Mouse (Mus musculus): ENCODE measurements around the gene Tmigd3. TPM values are rescaled to one million over a fixed set of nuclear protein-coding genes. Genes with fewer than 3 reads are reported as not detected.
A peak's percentile ranks its signal among the peaks of the same experiment; 100 is the strongest.

The Tmigd3 gene
- polyA plus RNA-seq, 1 experiment from 2014 or later = 0.44 TPM

DNA sequence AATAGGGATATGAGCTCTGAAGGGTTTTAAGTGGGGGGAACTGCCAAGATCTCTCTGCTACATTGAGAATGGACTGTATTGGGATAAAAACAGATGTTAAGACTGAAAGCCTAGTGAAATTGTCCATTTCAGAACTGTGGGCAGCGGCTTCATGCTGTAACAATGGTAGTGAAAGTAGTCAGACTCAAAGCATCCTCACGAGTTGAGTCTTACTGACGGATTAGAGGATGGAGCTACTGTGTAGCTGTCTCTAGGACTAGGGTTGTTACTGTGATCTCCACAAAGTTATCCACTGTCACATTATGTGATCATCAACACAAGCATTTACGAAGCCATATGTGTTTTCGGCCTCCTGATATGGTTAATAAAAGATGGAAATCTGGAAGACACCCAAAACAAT lies 87.5 kb downstream of the Tmigd3 start:
- TF ChIP-seq CTCF (IDR thresholded peaks at IDR 0.05; ENCODE audit: low read depth) = no peak
- Histone ChIP-seq H3K36me3 (ENCODE audit: control insufficient read depth, insufficient read depth) (peaks cover 24% of the 10 kb centered on the region), H3K4me1 (replicated peaks; ENCODE audit: control insufficient read depth, insufficient read depth, low read length) (no peaks in the 10 kb centered on the region; the same call in 1 of the 2 replicates), H3K9ac (ENCODE audit: low read depth, low read length) (peak overlapping the region; percentile 95), H3K27me3 (replicated peaks; ENCODE audit: control insufficient read depth, insufficient read depth, low read length) (no peaks in the 10 kb centered on the region), H3K4me3 (ENCODE audit: low read depth, low read length) (peak overlapping the region; percentile 91), H3K9me3 (ENCODE audit: control insufficient read depth) (no peaks in the 10 kb centered on the region), H3K4me2 (replicated peaks; ENCODE audit: low read depth) (peak overlapping the region; percentile 64), H3K27ac (ENCODE audit: low read depth, low read length) (no peak overlapping the region)
- ATAC-seq = no peak
- 32% methylated on average over 5 of the region's 5 CpGs for WGBS

DNA sequence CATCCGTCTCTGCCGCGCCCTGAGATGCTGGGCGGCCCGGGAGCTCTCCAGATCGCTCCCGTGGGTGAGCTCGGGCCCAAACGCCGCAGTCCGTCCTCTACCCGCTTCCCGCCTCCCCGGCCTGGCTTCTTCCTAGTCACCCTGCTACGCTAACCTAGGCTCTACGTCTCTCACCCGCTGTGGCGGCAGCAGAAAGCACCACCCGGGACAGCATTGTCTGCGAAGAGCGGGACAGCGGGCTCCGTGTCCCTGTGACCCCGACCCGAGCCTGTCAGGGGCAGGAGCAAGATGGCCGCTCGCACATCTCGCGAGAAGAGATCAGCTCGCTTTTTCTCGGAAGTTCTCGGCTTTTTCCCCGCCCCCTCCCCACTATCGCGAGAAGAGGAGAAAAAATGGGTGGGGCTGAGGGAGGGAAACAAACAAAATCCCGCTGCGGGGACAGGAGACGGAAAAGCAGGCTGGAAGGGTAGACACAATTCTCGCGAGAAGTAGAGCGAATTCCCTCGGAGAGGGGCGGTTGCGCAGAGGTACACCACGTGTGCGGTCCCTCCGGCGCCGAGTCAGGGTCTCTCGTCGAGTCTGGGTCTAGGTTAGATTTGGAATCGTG lies 88.4 kb downstream of the Tmigd3 start, which contains the start of gene Wdr77:
TSS of gene Wdr77 (plus strand) at position 396 of the 607 bp plus-strand sequence.
- Histone ChIP-seq H3K4me3 (ENCODE audit: low read depth, low read length) (peak within 1 kb of the TSS; percentile 91), H3K4me1 (replicated peaks; ENCODE audit: control insufficient read depth, insufficient read depth, low read length) (no peaks in the 10 kb centered on the region; the same call in 1 of the 2 replicates), H3K27ac (ENCODE audit: low read depth, low read length) (peak within 1 kb of the TSS; percentile 92), H3K9ac (ENCODE audit: low read depth, low read length) (peak within 1 kb of the TSS; percentile 96), H3K36me3 (ENCODE audit: control insufficient read depth, insufficient read depth) (peaks cover 28% of the 10 kb centered on the region), H3K9me3 (ENCODE audit: control insufficient read depth) (no peaks in the 10 kb centered on the region), H3K4me2 (replicated peaks; ENCODE audit: low read depth) (peak within 1 kb of the TSS; percentile 95), H3K27me3 (replicated peaks; ENCODE audit: control insufficient read depth, insufficient read depth, low read length) (no peaks in the 10 kb centered on the region)
- under 1% methylated on average over 52 of the region's 52 CpGs for WGBS
- no peak for TF ChIP-seq CTCF (IDR thresholded peaks at IDR 0.05; ENCODE audit: low read depth)
- peak; percentile 97 for ATAC-seq

DNA sequence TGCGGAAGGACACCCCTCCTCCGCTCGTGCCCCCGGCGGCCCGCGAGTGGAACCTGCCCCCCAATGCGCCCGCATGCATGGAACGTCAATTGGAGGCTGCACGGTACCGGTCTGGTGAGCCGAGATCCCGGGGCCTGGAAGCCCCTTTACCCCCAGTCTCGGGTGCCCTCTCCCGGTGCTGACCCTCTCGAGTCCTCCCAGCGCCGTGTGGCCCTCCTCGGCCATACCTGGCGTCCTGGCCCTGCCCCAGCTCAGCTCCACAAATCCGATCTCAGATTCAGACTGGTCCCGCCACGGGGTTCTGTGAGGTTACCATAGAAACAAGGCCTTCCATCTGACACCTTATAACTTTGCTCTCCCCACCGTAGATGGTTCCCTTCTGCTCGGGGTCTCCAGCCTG lies 88.9 kb downstream of the Tmigd3 start:
- WGBS = 0% methylated on average over 26 of the region's 26 CpGs
- H3K9ac ChIP-seq (ENCODE audit: low read depth, low read length) = peak overlapping the region; percentile 96
- H3K27ac ChIP-seq (ENCODE audit: low read depth, low read length) = peak overlapping the region; percentile 60; the same call in 1 of the 2 replicates
- no peaks in the 10 kb centered on the region; the same call in 1 of the 2 replicates for H3K4me1 ChIP-seq (replicated peaks; ENCODE audit: control insufficient read depth, insufficient read depth, low read length)
- H3K9me3 ChIP-seq (ENCODE audit: control insufficient read depth) = no peaks in the 10 kb centered on the region
- peaks cover 30% of the 10 kb centered on the region for H3K36me3 ChIP-seq (ENCODE audit: control insufficient read depth, insufficient read depth)
- peak overlapping the region; percentile 95 for H3K4me2 ChIP-seq (replicated peaks; ENCODE audit: low read depth)
- peak; percentile 60 for ATAC-seq
- H3K4me3 ChIP-seq (ENCODE audit: low read depth, low read length) = peak overlapping the region; percentile 91
- no peak for TF ChIP-seq CTCF (IDR thresholded peaks at IDR 0.05; ENCODE audit: low read depth)
- H3K27me3 ChIP-seq (replicated peaks; ENCODE audit: control insufficient read depth, insufficient read depth, low read length) = no peaks in the 10 kb centered on the region

DNA sequence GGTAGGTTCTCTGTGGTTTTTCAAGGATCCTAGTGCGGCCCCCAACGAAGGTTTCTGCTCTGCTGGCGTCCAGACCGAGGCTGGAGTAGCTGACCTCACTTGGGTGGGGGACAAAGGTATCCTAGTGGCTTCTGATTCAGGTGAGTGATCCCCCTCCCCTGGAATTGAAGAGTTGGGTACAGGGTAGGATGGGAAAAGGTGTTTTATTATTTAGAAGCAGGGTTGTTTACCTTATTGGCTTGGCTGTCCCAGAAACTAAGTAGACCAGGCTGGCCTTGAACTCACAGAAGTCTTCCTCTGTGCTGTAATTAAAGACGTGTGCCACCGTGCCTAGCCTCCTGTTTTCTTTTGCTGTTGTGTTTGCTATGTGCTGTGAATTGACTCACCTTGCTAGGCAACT lies 89.3 kb downstream of the Tmigd3 start, which contains the start of gene Atp5f1:
TSS of gene Atp5f1 (minus strand) at position 101 of the 400 bp plus-strand sequence.
- WGBS = 6% methylated on average over 6 of the region's 6 CpGs

DNA sequence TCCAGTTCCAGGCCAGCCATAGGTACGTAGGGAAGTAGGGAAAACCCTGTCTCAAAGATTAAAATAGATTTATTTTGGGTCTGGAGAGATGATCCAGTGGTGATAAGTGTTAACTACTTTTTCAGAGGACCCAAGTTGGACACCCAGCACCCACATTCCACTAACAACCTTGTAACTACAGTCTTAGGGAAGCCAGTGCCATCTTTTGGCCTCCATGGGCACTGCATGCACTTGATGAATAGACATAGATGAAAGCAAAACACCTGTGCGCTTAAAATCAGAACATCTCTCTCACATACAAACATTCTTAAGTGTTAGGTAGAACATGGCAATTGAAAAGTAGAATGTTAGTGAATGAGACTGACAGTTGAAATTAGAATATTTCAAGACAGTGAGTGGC lies 90.0 kb downstream of the Tmigd3 start:
- no peak for ATAC-seq
- Histone ChIP-seq H3K9me3 (ENCODE audit: control insufficient read depth) (no peaks in the 10 kb centered on the region), H3K27me3 (replicated peaks; ENCODE audit: control insufficient read depth, insufficient read depth, low read length) (no peaks in the 10 kb centered on the region), H3K4me1 (replicated peaks; ENCODE audit: control insufficient read depth, insufficient read depth, low read length) (no peaks in the 10 kb centered on the region; the same call in 1 of the 2 replicates), H3K4me2 (replicated peaks; ENCODE audit: low read depth) (0 out of 2 replicates have a peak overlapping the region, but pooled peaks have one; percentile 95), H3K27ac (ENCODE audit: low read depth, low read length) (no peak overlapping the region), H3K9ac (ENCODE audit: low read depth, low read length) (no peak overlapping the region), H3K4me3 (ENCODE audit: low read depth, low read length) (no peak overlapping the region), H3K36me3 (ENCODE audit: control insufficient read depth, insufficient read depth) (peaks cover 35% of the 10 kb centered on the region)
- 92% methylated on average over 2 of the region's 2 CpGs for whole genome bisulfite sequencing
- TF ChIP-seq CTCF (IDR thresholded peaks at IDR 0.05; ENCODE audit: low read depth) = peak; percentile 63

More for the DNA sequence above, 89.3 kb downstream of the Tmigd3 start, which contains the start of gene Atp5f1:
- ATAC-seq = no peak
- Histone ChIP-seq H3K4me2 (replicated peaks; ENCODE audit: low read depth) (peak within 1 kb of the TSS; percentile 95), H3K27ac (ENCODE audit: low read depth, low read length) (peak within 1 kb of the TSS; percentile 92), H3K9me3 (ENCODE audit: control insufficient read depth) (no peaks in the 10 kb centered on the region), H3K4me3 (ENCODE audit: low read depth, low read length) (peak within 1 kb of the TSS; percentile 91), H3K36me3 (ENCODE audit: control insufficient read depth, insufficient read depth) (peaks cover 30% of the 10 kb centered on the region), H3K9ac (ENCODE audit: low read depth, low read length) (peak within 1 kb of the TSS; percentile 96), H3K27me3 (replicated peaks; ENCODE audit: control insufficient read depth, insufficient read depth, low read length) (no peaks in the 10 kb centered on the region), H3K4me1 (replicated peaks; ENCODE audit: control insufficient read depth, insufficient read depth, low read length) (no peaks in the 10 kb centered on the region; the same call in 1 of the 2 replicates)
- no peak for TF ChIP-seq CTCF (IDR thresholded peaks at IDR 0.05; ENCODE audit: low read depth)

DNA sequence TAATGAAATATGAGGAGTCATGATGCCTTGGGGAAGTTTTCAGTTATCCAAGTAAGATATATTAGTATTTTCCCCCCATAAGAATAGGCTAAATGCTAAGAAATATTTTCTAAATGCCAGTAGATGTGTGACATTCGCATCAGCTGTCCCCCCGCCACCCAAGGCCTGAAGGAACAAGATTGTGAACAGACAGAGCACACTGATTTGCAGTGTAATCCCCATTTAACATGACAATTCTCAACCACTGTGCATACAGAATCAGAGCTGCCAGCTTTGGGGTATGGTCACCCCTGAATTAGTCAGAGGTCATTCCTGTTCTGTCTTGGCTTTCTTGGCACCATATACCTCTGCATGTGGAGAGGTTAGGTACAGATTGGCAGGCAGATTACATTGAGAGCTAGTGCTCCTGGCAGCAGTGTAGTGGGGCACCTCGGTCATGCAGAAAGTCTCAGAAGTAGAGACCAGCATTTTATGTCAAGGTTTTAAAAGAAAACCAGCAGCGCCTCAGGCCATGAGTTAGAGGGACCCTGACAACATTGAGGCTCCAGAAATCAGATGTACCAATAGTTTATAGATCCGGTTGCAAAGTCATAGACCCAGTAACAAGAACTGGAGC lies 101.2 kb downstream of the Tmigd3 start:
- Histone ChIP-seq H3K4me3 (ENCODE audit: low read depth, low read length) (no peak overlapping the region), H3K9ac (ENCODE audit: low read depth, low read length) (no peak overlapping the region), H3K27ac (ENCODE audit: low read depth, low read length) (no peak overlapping the region), H3K27me3 (replicated peaks; ENCODE audit: control insufficient read depth, insufficient read depth, low read length) (no peaks in the 10 kb centered on the region), H3K4me2 (replicated peaks; ENCODE audit: low read depth) (no peak overlapping the region), H3K9me3 (ENCODE audit: control insufficient read depth) (no peaks in the 10 kb centered on the region), H3K36me3 (ENCODE audit: control insufficient read depth, insufficient read depth) (peaks cover 33% of the 10 kb centered on the region), H3K4me1 (replicated peaks; ENCODE audit: control insufficient read depth, insufficient read depth, low read length) (no peaks in the 10 kb centered on the region)
- TF ChIP-seq CTCF (IDR thresholded peaks at IDR 0.05; ENCODE audit: low read depth) = no peak
- no peak for ATAC-seq
- WGBS = 82% methylated on average over 5 of the region's 5 CpGs
